Mouse (Mus musculus) lung, embryonic 15.5 days (tissue): ENCODE measurements around the gene Uqcc1. TPM values are rescaled to one million over a fixed set of nuclear protein-coding genes. Genes with fewer than 3 reads are reported as not detected.

Experiments
- ATAC-seq: fragments of 200-750 bp; cut with Nextera tagmentation; 2 replicates; pipeline ENCODE4 v1.8.0; 2017; ENCODE audit warnings: moderate number of reproducible peaks, borderline replicate concordance; ENCODE audit not compliant: low FRiP score, low TSS enrichment; ENCODE audit errors: extremely low read depth
- H3K27ac ChIP-seq: fragments of 300-500 bp; sonication (generic); 2 replicates; pipeline ENCODE4 v1.5.1; 2015; ENCODE audit warnings: moderate library complexity, mild to moderate bottlenecking, inconsistent platforms
- H3K27me3 ChIP-seq: fragments of 300-500 bp; sonication (generic); 2 replicates; pipeline ENCODE4 v1.6.1; 2015; ENCODE audit warnings: inconsistent platforms
- H3K36me3 ChIP-seq: fragments of 300-500 bp; sonication (generic); 2 replicates; pipeline ENCODE4 v1.6.1; 2015; ENCODE audit warnings: inconsistent platforms
- H3K4me1 ChIP-seq: fragments of 300-500 bp; sonication (generic); 2 replicates; pipeline ENCODE4 v1.6.1; 2015; ENCODE audit warnings: inconsistent platforms
- H3K4me2 ChIP-seq: fragments of 300-500 bp; sonication (generic); 2 replicates; pipeline ENCODE4 v1.6.1; 2015; ENCODE audit warnings: inconsistent platforms, mild to moderate bottlenecking, moderate library complexity
- H3K4me3 ChIP-seq: fragments of 300-500 bp; sonication (generic); 2 replicates; pipeline ENCODE4 v1.5.1; 2015; ENCODE audit warnings: mild to moderate bottlenecking, inconsistent platforms
- H3K9ac ChIP-seq: fragments of 300-500 bp; sonication (generic); 2 replicates; pipeline ENCODE4 v1.6.1; 2015; ENCODE audit warnings: inconsistent platforms
- H3K9me3 ChIP-seq: fragments of 300-500 bp; sonication (generic); 2 replicates; pipeline ENCODE4 v1.6.1; 2016; ENCODE audit warnings: inconsistent platforms
- WGBS: fragments of 180-500 bp; shearing (Covaris S2); methylation state at CpG from one replicate; pipeline ENCODE4 v1.1.7; 2015; 5-methylcytosine and 5-hydroxymethylcytosine counted together
- polyA plus RNA-seq: library from polyadenylated mRNA; unstranded; fragments of >200 nt; fragmentation: Nextera tagmentation; extraction: Ambion mirVana; gene quantifications from 2 replicates; pipeline ENCODE4 v1.2.1, GENCODE M21; 2015

Uqcc1 gene
- polyA plus RNA-seq, 1 experiment from 2014 or later: 65.9 TPM

GRCm38 (mm10) chr2:155820779-155821178 is 109.3 kb downstream of the Uqcc1 start:
- Histone ChIP-seq H3K4me2 (no peak overlapping the region), H3K9ac (no peak overlapping the region), H3K27ac (no peak overlapping the region), H3K9me3 (no peaks in the 10 kb centered on the region), H3K27me3 (no peaks in the 10 kb centered on the region), H3K36me3 (peaks cover 40% of the 10 kb centered on the region), H3K4me1 (peaks cover 24% of the 10 kb centered on the region), H3K4me3 (no peak overlapping the region)
- ATAC-seq: no peak
- WGBS: 90% methylated on average over 5 of the region's 5 CpGs

GRCm38 (mm10) chr2:155819449-155820251 is 110.5 kb downstream of the Uqcc1 start:
- Histone ChIP-seq H3K36me3 (peaks cover 40% of the 10 kb centered on the region), H3K4me1 (peaks cover 15% of the 10 kb centered on the region), H3K27ac (peak overlapping the region; percentile 81), H3K4me2 (peak overlapping the region; percentile 24), H3K27me3 (no peaks in the 10 kb centered on the region), H3K9ac (peak overlapping the region; percentile 75; the same call in 1 of the 2 replicates), H3K9me3 (no peaks in the 10 kb centered on the region), H3K4me3 (peak overlapping the region; percentile 84)
- ATAC-seq: peak; percentile 24
- 63% methylated on average over 6 of the region's 6 CpGs for WGBS

- ATAC-seq: no peak
- peaks cover 15% of the 10 kb centered on the region for H3K4me1 ChIP-seq
- H3K4me3 ChIP-seq: peak within 1 kb of the TSS; percentile 84
- peaks cover 40% of the 10 kb centered on the region for H3K36me3 ChIP-seq
- peak within 1 kb of the TSS; percentile 86 for H3K4me2 ChIP-seq
- peak within 1 kb of the TSS; percentile 75 for H3K9ac ChIP-seq
- H3K27ac ChIP-seq: peak within 1 kb of the TSS; percentile 81
- no peaks in the 10 kb centered on the region for H3K9me3 ChIP-seq
- H3K27me3 ChIP-seq: no peaks in the 10 kb centered on the region
These were observed 110.9 kb downstream of the Uqcc1 start, which contains the start of gene BC029722 for GRCm38 (mm10) chr2:155819392-155819448. Gene BC029722 (minus strand): TSS chr2:155819426.

GRCm38 (mm10) chr2:155818596-155819391 is 111.3 kb downstream of the Uqcc1 start:
- WGBS: under 1% methylated on average over 37 of the region's 37 CpGs
- Histone ChIP-seq H3K27ac (peak overlapping the region; percentile 81), H3K9ac (peak overlapping the region; percentile 75), H3K4me2 (peak overlapping the region; percentile 86), H3K4me3 (peak overlapping the region; percentile 84), H3K4me1 (peaks cover 15% of the 10 kb centered on the region), H3K27me3 (no peaks in the 10 kb centered on the region), H3K9me3 (no peaks in the 10 kb centered on the region), H3K36me3 (peaks cover 37% of the 10 kb centered on the region)
- ATAC-seq: peak; percentile 96

- Histone ChIP-seq H3K4me3 (peak overlapping the region; percentile 84; the same call in 1 of the 2 replicates), H3K4me1 (peaks cover 15% of the 10 kb centered on the region), H3K27ac (no peak overlapping the region), H3K9me3 (no peaks in the 10 kb centered on the region), H3K27me3 (no peaks in the 10 kb centered on the region), H3K4me2 (peak overlapping the region; percentile 86), H3K36me3 (peaks cover 26% of the 10 kb centered on the region), H3K9ac (no peak overlapping the region)
- no peak for ATAC-seq
- 68% methylated on average over 10 of the region's 10 CpGs for WGBS
These were observed 112.5 kb downstream of the Uqcc1 start for GRCm38 (mm10) chr2:155817301-155818245.

- Histone ChIP-seq H3K4me3 (no peak overlapping the region), H3K27ac (no peak overlapping the region), H3K4me1 (peaks cover 15% of the 10 kb centered on the region), H3K36me3 (peaks cover 14% of the 10 kb centered on the region), H3K9ac (no peak overlapping the region), H3K27me3 (no peaks in the 10 kb centered on the region), H3K4me2 (no peak overlapping the region), H3K9me3 (no peaks in the 10 kb centered on the region)
- no peak for ATAC-seq
- WGBS: 95% methylated on average over 1 of the region's 1 CpGs
These were observed 113.9 kb downstream of the Uqcc1 start for GRCm38 (mm10) chr2:155816179-155816578.

- 26% methylated on average over 5 of the region's 5 CpGs for whole genome bisulfite sequencing
- 0 out of 2 replicates have a peak, but pooled peaks cover 2% of the 10 kb centered on the region for H3K36me3 ChIP-seq
- no peaks in the 10 kb centered on the region for H3K27me3 ChIP-seq
- no peak overlapping the region for H3K4me3 ChIP-seq
- H3K9me3 ChIP-seq: no peaks in the 10 kb centered on the region
- no peak for ATAC-seq
- peaks cover 15% of the 10 kb centered on the region for H3K4me1 ChIP-seq
- no peak overlapping the region for H3K4me2 ChIP-seq
- no peak overlapping the region for H3K27ac ChIP-seq
- H3K9ac ChIP-seq: no peak overlapping the region
These were observed 115.3 kb downstream of the Uqcc1 start for GRCm38 (mm10) chr2:155814829-155815228.

GRCm38 (mm10) chr2:155812637-155813036 is 117.5 kb downstream of the Uqcc1 start:
- Histone ChIP-seq H3K27ac (no peak overlapping the region), H3K4me2 (no peak overlapping the region), H3K4me1 (peaks cover under 1% of the 10 kb centered on the region), H3K9ac (no peak overlapping the region), H3K36me3 (no peaks in the 10 kb centered on the region), H3K27me3 (no peaks in the 10 kb centered on the region), H3K9me3 (no peaks in the 10 kb centered on the region), H3K4me3 (no peak overlapping the region)
- 59% methylated on average over 4 of the region's 4 CpGs for WGBS
- no peak for ATAC-seq

- H3K9ac ChIP-seq: no peak overlapping the region
- H3K4me2 ChIP-seq: no peak overlapping the region
- no peak for ATAC-seq
- no peaks in the 10 kb centered on the region for H3K9me3 ChIP-seq
- WGBS: 38% methylated on average over 16 of the region's 16 CpGs
- H3K27me3 ChIP-seq: no peaks in the 10 kb centered on the region
- no peak overlapping the region for H3K4me3 ChIP-seq
- H3K36me3 ChIP-seq: no peaks in the 10 kb centered on the region
- H3K4me1 ChIP-seq: no peaks in the 10 kb centered on the region
- H3K27ac ChIP-seq: no peak overlapping the region
These were observed 118.2 kb downstream of the Uqcc1 start for GRCm38 (mm10) chr2:155811821-155812396.

GRCm38 (mm10) chr2:155809620-155810019 is 120.5 kb downstream of the Uqcc1 start:
- ATAC-seq: no peak
- Histone ChIP-seq H3K9ac (no peak overlapping the region), H3K9me3 (no peaks in the 10 kb centered on the region), H3K4me3 (no peak overlapping the region), H3K27me3 (no peaks in the 10 kb centered on the region), H3K4me2 (no peak overlapping the region), H3K4me1 (no peaks in the 10 kb centered on the region), H3K36me3 (no peaks in the 10 kb centered on the region), H3K27ac (no peak overlapping the region)
- WGBS: 70% methylated on average over 4 of the region's 4 CpGs

- no peaks in the 10 kb centered on the region for H3K9me3 ChIP-seq
- 44% methylated on average over 4 of the region's 4 CpGs for WGBS
- H3K9ac ChIP-seq: no peak overlapping the region
- no peaks in the 10 kb centered on the region for H3K36me3 ChIP-seq
- H3K4me2 ChIP-seq: no peak overlapping the region
- no peak overlapping the region for H3K27ac ChIP-seq
- no peak for ATAC-seq
- H3K27me3 ChIP-seq: no peaks in the 10 kb centered on the region
- no peak overlapping the region for H3K4me3 ChIP-seq
- no peaks in the 10 kb centered on the region for H3K4me1 ChIP-seq
These were observed 122.7 kb downstream of the Uqcc1 start for GRCm38 (mm10) chr2:155807408-155807807.
